Mouse (Mus musculus) G1E (cell line): ENCODE data around the gene Best3. TPM values are rescaled to one million over a fixed set of nuclear protein-coding genes. Genes with fewer than 3 reads are reported as not detected.

Source experiments
- ATAC-seq: 2 replicates; pipeline ENCODE4 v1.8.0; 2016; ENCODE audit warnings: mild to moderate bottlenecking; ENCODE audit not compliant: insufficient number of reproducible peaks, poor library complexity, low FRiP score, severe bottlenecking; ENCODE audit errors: extremely low read depth
- DNase-seq: peaks from one replicate; pipeline ENCODE4 v3.0.0; 2012; ENCODE audit warnings: low spot score
- H3K27me3 ChIP-seq: 2 replicates; pipeline ENCODE4 v1.6.1; 2012; ENCODE audit warnings: mild to moderate bottlenecking, low read length, inconsistent platforms; ENCODE audit not compliant: insufficient read depth
- H3K36me3 ChIP-seq: replicated peaks from 2 replicates; pipeline ENCODE3; 2012; ENCODE audit warnings: mild to moderate bottlenecking, inconsistent platforms
- H3K4me1 ChIP-seq: 2 replicates; pipeline ENCODE4 v1.6.1; 2012; ENCODE audit warnings: low read depth, low read length, inconsistent platforms, mixed read lengths; ENCODE audit not compliant: insufficient read depth
- H3K4me3 ChIP-seq: 2 replicates; pipeline ENCODE4 v1.5.1; 2012; ENCODE audit warnings: low read depth, mild to moderate bottlenecking, inconsistent platforms, low read length, moderate library complexity, mixed read lengths
- H3K9me3 ChIP-seq: replicated peaks from 2 replicates; pipeline ENCODE4 v1.6.1; 2012; ENCODE audit warnings: inconsistent platforms
- CTCF ChIP-seq: IDR thresholded peaks from 2 replicates; pipeline ENCODE4 v1.5.1; 2012; ENCODE audit warnings: low read depth, low read length, inconsistent platforms, mixed read lengths
- GATA1 ChIP-seq: IDR thresholded peaks from 2 replicates; pipeline ENCODE4 v1.6.1; 2012; ENCODE audit warnings: borderline replicate concordance, low read length, inconsistent platforms, mixed read lengths
- GATA2 ChIP-seq: IDR thresholded peaks from 2 replicates; pipeline ENCODE4 v1.6.1; 2012; ENCODE audit warnings: low read depth, low read length, inconsistent platforms, borderline replicate concordance
- POLR2AphosphoS5 ChIP-seq: IDR thresholded peaks from 2 replicates; pipeline ENCODE4 v1.6.1; 2012; ENCODE audit warnings: low read depth, low read length, inconsistent platforms; ENCODE audit not compliant: insufficient replicate concordance
- TAL1 ChIP-seq: conservative IDR thresholded peaks from 2 replicates; pipeline ENCODE4 v1.6.1; 2012; ENCODE audit warnings: low read depth, low read length, inconsistent platforms, mixed read lengths
- polyA plus RNA-seq: library from polyadenylated mRNA; stranded (reverse); fragments of >175 nt; gene quantifications from 2 replicates; pipeline ENCODE4 v1.2.3, GENCODE M21; 2012
- total RNA-seq, 2 experiments: library from RNA; stranded (forward) in 1 of 2; stranded (reverse) in 1 of 2; fragments of 200-1000 nt in 1 of 2; fragments of >200 nt in 1 of 2; fragmentation: Nextera tagmentation in 1 of 2; gene quantifications; 2 replicates each; pipeline ENCODE4 v1.2.3; 2014 to 2017

Best3 gene
- total and polyA plus RNA-seq, 3 experiments = not detected

DNA sequence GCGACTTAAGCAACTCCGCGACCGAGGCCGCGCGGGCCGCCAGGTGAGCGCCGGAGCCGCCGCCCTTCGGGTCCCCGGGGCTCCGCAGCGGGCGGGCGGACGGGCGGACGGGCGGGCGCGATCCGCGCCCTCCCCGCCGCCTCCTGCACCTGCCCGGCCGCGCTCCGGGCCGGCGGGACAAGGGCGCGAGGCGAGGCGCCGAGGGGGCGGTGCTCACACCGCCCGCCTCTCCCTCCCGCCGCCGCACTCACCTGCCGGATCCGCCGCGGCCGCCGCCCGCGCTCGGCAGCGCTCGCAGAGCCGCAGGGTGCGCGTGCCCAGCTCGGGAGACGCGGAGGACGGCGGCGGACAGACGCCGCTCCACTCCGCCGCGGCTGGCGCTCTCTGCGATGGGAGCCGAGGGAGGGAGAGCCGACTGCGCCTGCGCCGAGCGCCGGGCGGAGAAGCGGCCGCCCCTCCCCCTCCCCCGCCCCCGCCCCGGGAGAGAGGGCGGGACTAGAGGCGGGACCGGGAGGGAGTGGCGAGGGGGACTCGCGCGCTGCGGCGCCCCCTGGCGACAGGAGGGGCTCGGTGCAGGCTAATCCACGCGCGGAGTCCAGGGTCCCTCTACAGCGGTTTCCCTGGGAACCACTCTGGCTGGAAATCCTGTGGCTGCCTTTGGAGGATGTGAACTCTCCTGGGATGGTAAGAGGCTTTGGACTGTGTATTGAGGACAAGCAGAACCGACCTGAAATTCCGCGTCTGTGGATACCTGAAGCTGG is 35.9 kb upstream of the Best3 start, which contains the start of gene Rab3ip:
TSS of gene Rab3ip (minus strand) at position 761 of the 761 bp plus-strand sequence.
- peak within 1 kb of the TSS; percentile 85 for H3K4me3 ChIP-seq
- H3K27me3 ChIP-seq = no peaks in the 10 kb centered on the region
- H3K36me3 ChIP-seq = peaks cover 11% of the 10 kb centered on the region
- DNase-seq = peak; percentile 93
- peaks cover 25% of the 10 kb centered on the region for H3K4me1 ChIP-seq
- TF ChIP-seq CTCF = peak; percentile 57; the same call in 1 of the 2 replicates
- TF ChIP-seq TAL1 = no peak
- no peaks in the 10 kb centered on the region for H3K9me3 ChIP-seq
- ATAC-seq = peak; percentile 55

DNA sequence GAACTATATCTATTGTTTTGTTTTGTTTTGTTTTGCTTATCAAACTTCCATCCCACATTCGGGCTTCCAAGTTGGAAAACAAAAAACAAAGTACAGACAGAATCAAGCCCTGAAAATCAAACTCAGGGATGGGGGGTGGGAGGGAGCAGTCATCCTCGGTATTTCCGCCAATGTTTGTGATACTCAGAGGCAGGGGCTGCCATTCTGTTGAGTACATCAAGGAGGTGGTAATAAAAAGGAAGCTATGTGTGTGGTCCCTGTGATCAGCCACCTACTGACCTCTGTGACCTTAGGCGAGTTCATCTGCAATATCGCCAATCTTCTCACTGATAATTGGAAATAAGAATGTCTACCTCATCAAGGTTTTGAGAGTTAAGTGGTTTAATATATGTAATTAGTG is 35.2 kb upstream of the Best3 start:
- Histone ChIP-seq H3K36me3 (peaks cover 7% of the 10 kb centered on the region), H3K4me1 (peaks cover 23% of the 10 kb centered on the region), H3K4me3 (peak overlapping the region; percentile 85), H3K27me3 (no peaks in the 10 kb centered on the region), H3K9me3 (no peaks in the 10 kb centered on the region)
- DNase-seq (no peak), ATAC-seq (no peak)
- TF ChIP-seq GATA2 = no peak
- no peak for TF ChIP-seq CTCF
- TF ChIP-seq GATA1 = no peak
- no peak for TF ChIP-seq TAL1
- TF ChIP-seq POLR2AphosphoS5 = no peak

DNA sequence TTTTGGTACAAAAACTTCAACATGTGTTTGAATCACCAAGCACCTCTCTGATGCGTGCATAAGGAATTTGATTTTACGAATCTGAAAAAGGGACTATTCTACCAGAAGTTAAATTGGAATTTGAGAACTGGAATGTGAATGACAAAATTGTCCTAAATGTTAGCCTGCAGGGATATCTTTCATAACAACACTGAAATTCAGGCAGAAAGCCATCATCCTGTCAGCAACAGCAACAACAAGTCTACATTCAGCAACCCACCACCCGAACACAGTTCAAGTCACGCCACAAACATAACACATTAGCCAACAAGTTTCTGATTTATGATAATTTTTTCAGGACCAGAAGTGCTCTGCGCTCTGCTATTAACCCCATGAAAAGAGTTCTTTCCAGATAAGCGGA is 30.9 kb upstream of the Best3 start:
- Histone ChIP-seq H3K9me3 (no peaks in the 10 kb centered on the region), H3K27me3 (peaks cover 15% of the 10 kb centered on the region; the same call in 1 of the 2 replicates), H3K4me3 (no peak overlapping the region), H3K36me3 (no peaks in the 10 kb centered on the region), H3K4me1 (peaks cover 5% of the 10 kb centered on the region)
- TF ChIP-seq GATA1 = no peak
- ATAC-seq (no peak), DNase-seq (no peak)

DNA sequence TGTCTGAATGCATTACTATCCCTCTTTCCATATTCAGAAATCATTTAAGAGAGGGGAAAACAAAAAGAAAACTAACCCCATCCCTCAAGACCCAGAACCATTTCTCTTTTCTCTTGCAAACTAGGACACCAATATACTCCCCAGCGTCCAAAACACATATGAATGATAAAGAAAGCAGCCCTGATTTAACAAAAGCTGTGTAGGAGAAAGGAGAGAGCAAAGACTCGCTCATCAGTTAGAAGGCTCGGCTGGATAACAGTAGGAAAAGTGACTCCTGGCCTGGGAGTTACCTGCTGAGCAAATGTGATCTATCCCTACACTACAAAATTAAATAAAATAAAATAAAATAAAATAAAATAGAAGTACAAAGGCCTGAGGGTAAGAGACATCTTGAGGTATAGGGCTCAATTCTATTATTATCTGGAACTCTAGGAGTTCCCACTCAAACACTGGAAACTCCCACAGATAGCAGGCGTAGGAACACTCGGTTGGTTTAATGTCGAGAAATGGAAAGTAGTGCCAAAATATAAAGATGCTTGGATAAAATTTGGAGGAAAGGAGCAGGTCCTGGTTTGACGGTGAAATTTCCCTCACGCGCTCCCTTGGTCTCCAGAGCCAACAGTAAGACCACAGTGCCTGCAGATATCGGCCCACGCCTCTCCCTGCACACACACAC is 29.5 kb upstream of the Best3 start:
- H3K27me3 ChIP-seq = peaks cover 15% of the 10 kb centered on the region; the same call in 1 of the 2 replicates
- DNase-seq = no peak
- ATAC-seq = no peak
- H3K4me1 ChIP-seq = no peaks in the 10 kb centered on the region; the same call in 1 of the 2 replicates
- H3K36me3 ChIP-seq = no peaks in the 10 kb centered on the region
- no peak overlapping the region for H3K4me3 ChIP-seq
- no peaks in the 10 kb centered on the region for H3K9me3 ChIP-seq
- TF ChIP-seq CTCF (no peak), TAL1 (no peak), GATA1 (no peak), POLR2AphosphoS5 (no peak), GATA2 (no peak)

DNA sequence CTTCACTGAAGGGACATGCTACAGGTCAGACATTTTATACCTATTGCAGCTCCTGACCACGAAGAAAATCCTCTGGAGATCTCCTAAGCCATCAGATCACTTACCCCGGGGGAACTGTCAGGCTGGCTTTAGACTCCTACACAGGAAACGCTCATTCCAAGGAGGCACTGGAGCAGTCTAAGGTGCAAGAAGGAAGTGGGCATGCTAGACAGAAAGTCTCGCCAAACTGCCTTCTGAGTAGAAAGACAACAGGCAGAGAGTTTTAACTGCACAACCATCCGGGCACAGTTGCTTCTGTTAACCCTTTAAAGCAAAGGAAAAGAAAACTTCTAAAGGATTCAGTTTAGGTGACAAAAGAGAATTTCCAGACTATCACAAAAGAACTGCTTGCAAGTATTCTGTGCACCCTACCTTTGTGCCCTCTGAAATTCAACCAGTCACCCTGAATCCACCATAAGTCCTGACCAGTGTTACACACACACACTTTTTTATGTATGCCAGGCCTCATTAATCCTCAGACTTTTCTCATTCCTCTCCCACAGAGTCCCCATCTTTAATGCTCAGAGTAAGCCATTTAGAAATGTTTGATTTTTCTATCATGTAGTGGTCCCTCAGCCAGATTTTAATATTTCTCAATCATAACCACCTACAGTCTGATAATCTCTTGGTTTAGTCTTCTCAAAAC is 28.1 kb upstream of the Best3 start:
- no peak for DNase-seq
- ATAC-seq = no peak
- peaks cover 15% of the 10 kb centered on the region; the same call in 1 of the 2 replicates for H3K27me3 ChIP-seq
- no peaks in the 10 kb centered on the region; the same call in 1 of the 2 replicates for H3K4me1 ChIP-seq
- H3K4me3 ChIP-seq = no peak overlapping the region
- H3K9me3 ChIP-seq = no peaks in the 10 kb centered on the region
- H3K36me3 ChIP-seq = no peaks in the 10 kb centered on the region
- TF ChIP-seq GATA2 (no peak), POLR2AphosphoS5 (no peak), CTCF (no peak), GATA1 (no peak)

DNA sequence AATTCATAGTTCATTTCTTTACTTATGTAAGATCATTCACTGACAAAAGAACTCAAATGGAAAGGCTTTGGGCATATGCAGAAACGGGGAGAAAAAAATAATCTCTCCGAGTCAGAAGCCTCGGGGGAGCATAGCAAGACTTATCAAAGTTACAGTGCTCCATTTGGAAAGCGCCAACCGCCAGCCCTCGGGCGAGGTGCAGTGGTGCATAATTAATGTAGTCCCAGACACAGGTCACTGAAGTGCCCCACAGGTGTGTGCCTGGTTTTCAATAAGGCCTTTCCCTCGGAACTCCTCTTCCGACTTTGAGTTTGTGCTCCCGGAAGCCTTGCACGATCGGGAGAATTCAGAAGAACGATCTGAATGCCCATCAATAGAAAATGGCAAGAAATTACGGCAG is 24.0 kb upstream of the Best3 start:
- Histone ChIP-seq H3K4me3 (no peak overlapping the region), H3K36me3 (no peaks in the 10 kb centered on the region), H3K27me3 (peaks cover 14% of the 10 kb centered on the region), H3K4me1 (no peaks in the 10 kb centered on the region; the same call in 1 of the 2 replicates), H3K9me3 (no peaks in the 10 kb centered on the region)
- ATAC-seq (no peak), DNase-seq (no peak)
- TF ChIP-seq TAL1 = no peak
- TF ChIP-seq GATA1 = no peak
- TF ChIP-seq GATA2 = no peak
- TF ChIP-seq POLR2AphosphoS5 = no peak
- no peak for TF ChIP-seq CTCF
